Mouse (Mus musculus) olfactory bulb, adult 2 months (tissue): ENCODE measurements around the gene Dnajc17. TPM values are rescaled to one million over a fixed set of nuclear protein-coding genes. Genes with fewer than 3 reads are reported as not detected.

ENCODE experiments used
- H3K27ac ChIP-seq: fragments of 200-500 bp; 2 replicates; pipeline ENCODE4 v1.5.1; 2012; ENCODE audit warnings: low read depth, low read length; ENCODE audit not compliant: insufficient read depth
- H3K4me1 ChIP-seq: fragments of 200-500 bp; 2 replicates; pipeline ENCODE4 v1.6.1; 2012; ENCODE audit warnings: low read length; ENCODE audit not compliant: control insufficient read depth, insufficient read depth
- H3K4me3 ChIP-seq: fragments of 200-500 bp; 2 replicates; pipeline ENCODE4 v1.5.1; 2012; ENCODE audit warnings: mild to moderate bottlenecking, low read depth, low read length, moderate library complexity; ENCODE audit not compliant: insufficient read depth
- CTCF ChIP-seq: fragments of 200-500 bp; IDR thresholded peaks from 2 replicates; pipeline ENCODE4 v1.5.1; 2012; ENCODE audit warnings: low read depth, mild to moderate bottlenecking, low read length, moderate library complexity; ENCODE audit not compliant: insufficient read depth
- POLR2A ChIP-seq: fragments of 200-500 bp; IDR thresholded peaks from 2 replicates; pipeline ENCODE4 v1.6.1; 2012; ENCODE audit warnings: mild to moderate bottlenecking, low read depth, low read length, moderate library complexity; ENCODE audit not compliant: insufficient read depth
- WGBS: fragments of 180-500 bp; shearing (Covaris S2); methylation state at CpG from one replicate; pipeline ENCODE4 v1.1.7; 2018; 5-methylcytosine and 5-hydroxymethylcytosine counted together
- polyA plus RNA-seq: library from polyadenylated mRNA; stranded (reverse); fragments of >200 nt; gene quantifications from 2 replicates; pipeline ENCODE4 v1.2.4, GENCODE M21; 2012; ENCODE audit warnings: low replicate concordance; ENCODE audit not compliant: missing spikeins, insufficient read depth, insufficient read length

The Dnajc17 gene
- polyA plus RNA-seq, 1 experiment, result not detected

GRCm38 (mm10) chr2:119156681-119157572 lies 51.7 kb downstream of the Dnajc17 start, which contains the start of gene Rmdn3:
TSS of gene Rmdn3 (minus strand) at chr2:119157034.
- peak within 1 kb of the TSS; percentile 67 for H3K4me3 ChIP-seq
- H3K4me1 ChIP-seq, result peaks cover 6% of the 10 kb centered on the region; the same call in 1 of the 2 replicates
- TF ChIP-seq POLR2A (peak; percentile 88), CTCF (no peak)
- under 1% methylated on average over 57 of the region's 57 CpGs for WGBS
- H3K27ac ChIP-seq, result peak within 1 kb of the TSS; percentile 59; the same call in 1 of the 2 replicates

GRCm38 (mm10) chr2:119156081-119156680 lies 52.4 kb downstream of the Dnajc17 start:
- 4% methylated on average over 34 of the region's 34 CpGs for WGBS
- TF ChIP-seq CTCF (no peak), POLR2A (no peak)
- Histone ChIP-seq H3K4me3 (peak overlapping the region; percentile 67), H3K4me1 (peaks cover 6% of the 10 kb centered on the region; the same call in 1 of the 2 replicates), H3K27ac (no peak overlapping the region)

- TF ChIP-seq CTCF (no peak), POLR2A (no peak)
- Histone ChIP-seq H3K27ac (no peak overlapping the region), H3K4me3 (peak overlapping the region; percentile 16; the same call in 1 of the 2 replicates), H3K4me1 (peaks cover 6% of the 10 kb centered on the region; the same call in 1 of the 2 replicates)
- 73% methylated on average over 9 of the region's 9 CpGs for WGBS
Observed at GRCm38 (mm10) chr2:119155388-119155787, 53.2 kb downstream of the Dnajc17 start.

- Histone ChIP-seq H3K27ac (no peak overlapping the region), H3K4me1 (peaks cover 6% of the 10 kb centered on the region; the same call in 1 of the 2 replicates), H3K4me3 (no peak overlapping the region)
- TF ChIP-seq POLR2A (no peak), CTCF (no peak)
- 79% methylated on average over 2 of the region's 2 CpGs for WGBS
Observed at GRCm38 (mm10) chr2:119154683-119155082, 53.9 kb downstream of the Dnajc17 start.

- 94% methylated on average over 6 of the region's 6 CpGs for WGBS
- TF ChIP-seq POLR2A (no peak), CTCF (no peak)
Observed at GRCm38 (mm10) chr2:119152255-119152654, 56.3 kb downstream of the Dnajc17 start.

GRCm38 (mm10) chr2:119147775-119148174 lies 60.8 kb downstream of the Dnajc17 start:
- H3K4me1 ChIP-seq, result no peaks in the 10 kb centered on the region
- H3K27ac ChIP-seq, result no peak overlapping the region
- no peak for TF ChIP-seq CTCF
- TF ChIP-seq POLR2A, result no peak
- WGBS, result 71% methylated on average over 8 of the region's 8 CpGs
- H3K4me3 ChIP-seq, result no peak overlapping the region

More at GRCm38 (mm10) chr2:119152255-119152654, 56.3 kb downstream of the Dnajc17 start:
- Histone ChIP-seq H3K4me1 (peaks cover 6% of the 10 kb centered on the region; the same call in 1 of the 2 replicates), H3K4me3 (no peak overlapping the region), H3K27ac (no peak overlapping the region)

GRCm38 (mm10) chr2:119147160-119147678 lies 61.4 kb downstream of the Dnajc17 start:
- H3K27ac ChIP-seq, result no peak overlapping the region
- H3K4me3 ChIP-seq, result no peak overlapping the region
- no peak for TF ChIP-seq CTCF
- TF ChIP-seq POLR2A, result no peak
- 74% methylated on average over 22 of the region's 22 CpGs for WGBS
- no peaks in the 10 kb centered on the region for H3K4me1 ChIP-seq

- Histone ChIP-seq H3K4me3 (no peak overlapping the region), H3K27ac (no peak overlapping the region), H3K4me1 (no peaks in the 10 kb centered on the region)
- WGBS, result 79% methylated on average over 6 of the region's 6 CpGs
- TF ChIP-seq POLR2A (no peak), CTCF (no peak)
Observed at GRCm38 (mm10) chr2:119146435-119146834, 62.2 kb downstream of the Dnajc17 start.

GRCm38 (mm10) chr2:119145199-119145598 lies 63.4 kb downstream of the Dnajc17 start:
- TF ChIP-seq POLR2A (no peak), CTCF (no peak)
- no peak overlapping the region for H3K27ac ChIP-seq
- H3K4me3 ChIP-seq, result no peak overlapping the region
- WGBS, result 88% methylated on average over 2 of the region's 2 CpGs
- H3K4me1 ChIP-seq, result no peaks in the 10 kb centered on the region
